Mouse (Mus musculus) E14TG2a.4 (cell line): ENCODE measurements around the gene Cox8c.

Experiments
- H3K27me3 ChIP-seq: 2 replicates; pipeline ENCODE4 v1.6.1; 2014; ENCODE audit warnings: low read length, control low read depth; ENCODE audit not compliant: insufficient read depth
- H3K36me3 ChIP-seq: 2 replicates; pipeline ENCODE4 v1.6.1; 2014; ENCODE audit warnings: low read length, control low read depth; ENCODE audit not compliant: insufficient read depth
- H3K4me1 ChIP-seq: replicated peaks from 2 replicates; pipeline ENCODE4 v1.6.1; 2014; ENCODE audit warnings: low read depth, low read length, control low read depth
- H3K4me3 ChIP-seq: replicated peaks from 2 replicates; pipeline ENCODE4 v1.5.1; 2014; ENCODE audit warnings: mild to moderate bottlenecking, low read length
- H3K9me3 ChIP-seq: 2 replicates; pipeline ENCODE4 v1.6.1; 2014; ENCODE audit warnings: low read length, control low read depth
- CTCF ChIP-seq: conservative IDR thresholded peaks from 2 replicates; pipeline ENCODE4 v1.5.1; 2014; ENCODE audit warnings: low read length
- NANOG ChIP-seq: IDR thresholded peaks from 2 replicates; pipeline ENCODE4 v1.6.1; 2014; ENCODE audit warnings: borderline replicate concordance, low read length, mixed read lengths
- POU5F1 ChIP-seq: IDR thresholded peaks from 2 replicates; pipeline ENCODE4 v1.6.1; 2014; ENCODE audit warnings: low read length, borderline replicate concordance

Cox8c gene

DNA sequence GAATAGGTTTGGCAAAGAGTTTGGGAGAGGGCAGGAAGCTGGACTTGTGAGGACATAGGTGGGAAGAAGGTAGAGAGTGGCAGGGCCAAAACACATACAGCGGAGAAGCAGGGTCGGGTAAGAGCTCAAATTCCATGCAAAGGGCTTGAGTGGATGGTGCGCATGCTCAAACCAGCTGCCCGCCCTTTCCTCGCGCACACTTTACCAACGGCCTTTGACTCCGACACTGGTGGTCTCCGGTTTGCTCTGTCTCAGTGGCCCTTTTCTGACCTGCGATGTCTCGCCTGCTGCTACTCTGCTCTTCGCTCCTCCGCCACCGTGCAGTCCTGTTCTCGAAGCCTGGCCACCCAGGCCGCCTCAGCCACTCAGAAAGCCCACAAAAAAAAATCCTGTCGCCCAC is at the start of gene Cox8c:
Gene Cox8c (plus strand): TSS at position 226 of the 400 bp plus-strand sequence.
- TF ChIP-seq CTCF (no peak), NANOG (no peak), POU5F1 (no peak)
- Histone ChIP-seq H3K9me3 (no peaks in the 10 kb centered on the region), H3K4me1 (peaks cover 8% of the 10 kb centered on the region), H3K27me3 (peaks cover 35% of the 10 kb centered on the region), H3K36me3 (no peaks in the 10 kb centered on the region), H3K4me3 (peak within 1 kb of the TSS; percentile 58)

- Histone ChIP-seq H3K9me3 (no peaks in the 10 kb centered on the region), H3K27me3 (no peaks in the 10 kb centered on the region), H3K4me3 (no peak overlapping the region), H3K4me1 (no peaks in the 10 kb centered on the region), H3K36me3 (no peaks in the 10 kb centered on the region)
- no peak for TF ChIP-seq POU5F1
- TF ChIP-seq NANOG = no peak
- TF ChIP-seq CTCF = no peak
These were observed 38.3 kb upstream of the Cox8c start for GRCm38 (mm10) chr12:102860806-102861205.

- H3K36me3 ChIP-seq = no peaks in the 10 kb centered on the region
- no peak overlapping the region for H3K4me3 ChIP-seq
- H3K9me3 ChIP-seq = no peaks in the 10 kb centered on the region
- H3K27me3 ChIP-seq = no peaks in the 10 kb centered on the region
- no peaks in the 10 kb centered on the region for H3K4me1 ChIP-seq
- no peak for TF ChIP-seq NANOG
- no peak for TF ChIP-seq CTCF
- no peak for TF ChIP-seq POU5F1
These were observed 29.3 kb upstream of the Cox8c start for GRCm38 (mm10) chr12:102869802-102870201.

GRCm38 (mm10) chr12:102870527-102870926 is 28.6 kb upstream of the Cox8c start:
- Histone ChIP-seq H3K36me3 (no peaks in the 10 kb centered on the region), H3K4me1 (no peaks in the 10 kb centered on the region), H3K9me3 (no peaks in the 10 kb centered on the region), H3K27me3 (no peaks in the 10 kb centered on the region), H3K4me3 (no peak overlapping the region)
- no peak for TF ChIP-seq NANOG
- TF ChIP-seq POU5F1 = no peak
- no peak for TF ChIP-seq CTCF

- peaks cover 25% of the 10 kb centered on the region for H3K27me3 ChIP-seq
- H3K4me3 ChIP-seq = peak overlapping the region; percentile 90
- H3K36me3 ChIP-seq = no peaks in the 10 kb centered on the region
- no peak for TF ChIP-seq NANOG
- no peak for TF ChIP-seq POU5F1
- no peak for TF ChIP-seq CTCF
- no peaks in the 10 kb centered on the region for H3K9me3 ChIP-seq
- peaks cover 20% of the 10 kb centered on the region for H3K4me1 ChIP-seq
These were observed 21.6 kb upstream of the Cox8c start for GRCm38 (mm10) chr12:102877301-102878030.

- Histone ChIP-seq H3K27me3 (peaks cover 25% of the 10 kb centered on the region), H3K4me1 (peaks cover 20% of the 10 kb centered on the region), H3K9me3 (no peaks in the 10 kb centered on the region), H3K36me3 (no peaks in the 10 kb centered on the region), H3K4me3 (peak within 1 kb of the TSS; percentile 90)
- TF ChIP-seq NANOG = no peak
- no peak for TF ChIP-seq CTCF
- no peak for TF ChIP-seq POU5F1
These were observed 20.9 kb upstream of the Cox8c start, which contains the start of gene Btbd7 for GRCm38 (mm10) chr12:102878031-102878823. TSS of gene Btbd7 (minus strand) at chr12:102878471.

GRCm38 (mm10) chr12:102878901-102879300 is 20.2 kb upstream of the Cox8c start:
- no peaks in the 10 kb centered on the region for H3K36me3 ChIP-seq
- peaks cover 20% of the 10 kb centered on the region for H3K4me1 ChIP-seq
- peak overlapping the region; percentile 90 for H3K4me3 ChIP-seq
- TF ChIP-seq NANOG (no peak), CTCF (no peak), POU5F1 (no peak)
- peaks cover 25% of the 10 kb centered on the region for H3K27me3 ChIP-seq
- no peaks in the 10 kb centered on the region for H3K9me3 ChIP-seq

DNA sequence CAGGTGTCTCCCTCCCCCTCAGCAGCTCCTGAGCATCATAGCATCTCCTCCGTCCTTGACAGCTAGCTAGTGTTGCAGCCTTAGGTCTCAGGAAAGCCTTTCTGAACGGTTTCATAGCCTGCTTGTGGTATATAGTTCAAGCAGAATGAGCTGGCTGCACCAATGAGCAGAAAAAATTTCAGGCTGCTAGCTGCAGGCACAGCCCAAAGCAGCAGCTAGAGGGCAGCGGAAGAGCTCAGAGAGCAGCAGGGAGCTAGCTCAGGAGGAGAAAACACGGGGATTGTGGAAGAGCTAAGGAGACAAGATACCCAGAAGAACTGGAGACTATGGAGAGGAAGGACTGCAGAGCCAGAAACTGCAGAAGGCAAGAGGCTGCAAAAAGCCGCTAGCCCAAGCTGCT is 13.4 kb upstream of the Cox8c start:
- Histone ChIP-seq H3K27me3 (peaks cover 16% of the 10 kb centered on the region), H3K4me1 (peaks cover 23% of the 10 kb centered on the region), H3K9me3 (no peaks in the 10 kb centered on the region), H3K36me3 (no peaks in the 10 kb centered on the region), H3K4me3 (no peak overlapping the region)
- TF ChIP-seq CTCF (peak; percentile 36), NANOG (no peak)
